Mouse (Mus musculus): ENCODE results near the gene Rgs6. TPM values are rescaled to one million over a fixed set of nuclear protein-coding genes. Genes with fewer than 3 reads are reported as not detected.

The Rgs6 gene
- polyA plus RNA-seq, 1 experiment from 2014 or later: 0.20 TPM

DNA sequence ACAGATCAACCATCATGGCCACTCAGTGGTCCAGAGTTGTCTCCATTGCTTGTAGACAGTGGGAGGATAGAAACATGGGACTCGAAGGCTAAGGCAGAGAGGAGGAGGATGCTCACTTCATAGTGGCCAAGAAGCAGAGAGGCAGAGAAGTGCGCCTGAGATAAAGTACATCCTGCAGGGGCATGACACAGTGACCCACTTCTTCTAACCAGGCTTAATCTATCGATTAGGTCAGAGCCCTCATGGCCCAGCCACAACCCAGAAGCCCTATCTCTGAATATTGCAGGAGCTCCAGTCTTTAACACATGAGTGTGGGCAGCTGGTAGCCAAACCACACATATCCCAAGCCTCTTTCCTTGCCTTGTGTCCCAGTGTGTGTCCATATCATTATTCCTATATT, 385.7 kb downstream of the Rgs6 start:
- ATAC-seq (ENCODE audit: low read depth): no peak
- H3K27ac ChIP-seq (ENCODE audit: low read length): no peak overlapping the region
- no peaks in the 10 kb centered on the region for H3K4me1 ChIP-seq (ENCODE audit: control insufficient read depth, low read depth, low read length)
- H3K4me3 ChIP-seq (ENCODE audit: low read depth, low read length): no peak overlapping the region
- H3K36me3 ChIP-seq (ENCODE audit: control insufficient read depth, insufficient read depth): no peaks in the 10 kb centered on the region
- H3K9ac ChIP-seq (ENCODE audit: low read depth, low read length): no peak overlapping the region
- no peaks in the 10 kb centered on the region for H3K27me3 ChIP-seq (ENCODE audit: control insufficient read depth, insufficient read depth, low read depth, low read length)
- no peaks in the 10 kb centered on the region for H3K9me3 ChIP-seq (replicated peaks; ENCODE audit: control insufficient read depth, low read length)
- no peak overlapping the region for H3K4me2 ChIP-seq (ENCODE audit: low read depth, low read length)
- whole genome bisulfite sequencing (ENCODE audit: insufficient replicate concordance): 72% methylated on average over 3 of the region's 3 CpGs

- Histone ChIP-seq H3K27ac (ENCODE audit: low read length) (no peak overlapping the region), H3K36me3 (ENCODE audit: control insufficient read depth, insufficient read depth) (no peaks in the 10 kb centered on the region), H3K9ac (ENCODE audit: low read depth, low read length) (no peak overlapping the region), H3K4me3 (ENCODE audit: low read depth, low read length) (no peak overlapping the region), H3K9me3 (replicated peaks; ENCODE audit: control insufficient read depth, low read length) (no peaks in the 10 kb centered on the region), H3K4me1 (ENCODE audit: control insufficient read depth, low read depth, low read length) (no peaks in the 10 kb centered on the region), H3K27me3 (ENCODE audit: control insufficient read depth, insufficient read depth, low read depth, low read length) (no peaks in the 10 kb centered on the region), H3K4me2 (ENCODE audit: low read depth, low read length) (no peak overlapping the region)
- no peak for ATAC-seq (ENCODE audit: low read depth)
- 51% methylated on average over 3 of the region's 3 CpGs for WGBS (ENCODE audit: insufficient replicate concordance)
Observed at GRCm38 (mm10) chr12:82978275-82978674, 390.2 kb downstream of the Rgs6 start.

GRCm38 (mm10) chr12:82982716-82983115, 394.6 kb downstream of the Rgs6 start:
- ATAC-seq (ENCODE audit: low read depth): no peak
- no peak overlapping the region for H3K4me2 ChIP-seq (ENCODE audit: low read depth, low read length)
- 64% methylated on average over 4 of the region's 4 CpGs for WGBS (ENCODE audit: insufficient replicate concordance)
- H3K9ac ChIP-seq (ENCODE audit: low read depth, low read length): no peak overlapping the region
- no peaks in the 10 kb centered on the region for H3K27me3 ChIP-seq (ENCODE audit: control insufficient read depth, insufficient read depth, low read depth, low read length)
- H3K9me3 ChIP-seq (replicated peaks; ENCODE audit: control insufficient read depth, low read length): no peaks in the 10 kb centered on the region
- H3K4me3 ChIP-seq (ENCODE audit: low read depth, low read length): no peak overlapping the region
- H3K4me1 ChIP-seq (ENCODE audit: control insufficient read depth, low read depth, low read length): no peaks in the 10 kb centered on the region
- no peak overlapping the region for H3K27ac ChIP-seq (ENCODE audit: low read length)
- no peaks in the 10 kb centered on the region for H3K36me3 ChIP-seq (ENCODE audit: control insufficient read depth, insufficient read depth)

DNA sequence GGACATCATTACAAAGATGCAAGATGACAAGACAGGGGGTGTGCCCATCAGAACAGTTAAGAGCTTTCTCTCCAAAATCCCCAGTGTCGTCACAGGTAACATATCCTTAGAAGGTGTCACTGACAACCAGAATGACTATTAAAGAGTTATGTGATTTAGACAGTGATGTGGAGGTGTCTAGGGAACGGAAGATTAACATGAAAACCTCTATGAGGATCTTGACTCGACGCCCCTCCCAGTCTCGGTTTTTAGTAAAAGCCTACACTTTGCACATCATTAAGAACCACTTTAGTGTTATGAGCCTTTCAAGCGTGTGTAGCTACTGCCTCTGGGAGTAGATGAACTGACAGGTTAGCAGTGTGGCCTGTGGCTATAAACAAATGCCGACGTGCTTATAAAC, 397.2 kb downstream of the Rgs6 start:
- no peaks in the 10 kb centered on the region for H3K9me3 ChIP-seq (replicated peaks; ENCODE audit: control insufficient read depth, low read length)
- H3K4me1 ChIP-seq (ENCODE audit: control insufficient read depth, low read depth, low read length): no peaks in the 10 kb centered on the region
- H3K27me3 ChIP-seq (ENCODE audit: control insufficient read depth, insufficient read depth, low read depth, low read length): no peaks in the 10 kb centered on the region
- no peak overlapping the region for H3K4me2 ChIP-seq (ENCODE audit: low read depth, low read length)
- H3K9ac ChIP-seq (ENCODE audit: low read depth, low read length): no peak overlapping the region
- 64% methylated on average over 8 of the region's 8 CpGs for WGBS (ENCODE audit: insufficient replicate concordance)
- ATAC-seq (ENCODE audit: low read depth): no peak
- no peak overlapping the region for H3K27ac ChIP-seq (ENCODE audit: low read length)
- no peak overlapping the region for H3K4me3 ChIP-seq (ENCODE audit: low read depth, low read length)
- H3K36me3 ChIP-seq (ENCODE audit: control insufficient read depth, insufficient read depth): no peaks in the 10 kb centered on the region

DNA sequence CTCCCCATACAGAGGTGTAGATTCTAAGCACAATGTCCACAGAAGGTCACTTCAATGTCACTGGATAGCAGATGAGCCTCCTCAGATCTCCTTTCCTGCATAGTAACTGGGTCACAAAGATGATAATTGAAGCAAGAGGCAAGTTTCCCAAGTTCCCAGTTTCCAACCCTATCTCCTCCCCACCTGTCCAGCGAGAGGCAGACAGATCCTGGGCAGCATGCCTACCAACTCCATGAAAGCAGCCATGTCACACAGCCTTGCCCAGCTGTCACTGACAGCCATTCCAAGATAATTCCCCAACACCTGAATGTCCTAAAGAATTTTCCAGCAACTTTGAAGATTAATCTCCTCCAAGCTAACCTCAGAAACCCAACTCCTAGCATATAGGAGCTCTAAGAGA, 399.6 kb downstream of the Rgs6 start:
- 56% methylated on average over 1 of the region's 1 CpGs for WGBS (ENCODE audit: insufficient replicate concordance)
- H3K4me2 ChIP-seq (ENCODE audit: low read depth, low read length): no peak overlapping the region
- no peaks in the 10 kb centered on the region for H3K36me3 ChIP-seq (ENCODE audit: control insufficient read depth, insufficient read depth)
- H3K4me1 ChIP-seq (ENCODE audit: control insufficient read depth, low read depth, low read length): no peaks in the 10 kb centered on the region
- H3K4me3 ChIP-seq (ENCODE audit: low read depth, low read length): no peak overlapping the region
- no peaks in the 10 kb centered on the region for H3K9me3 ChIP-seq (replicated peaks; ENCODE audit: control insufficient read depth, low read length)
- H3K27me3 ChIP-seq (ENCODE audit: control insufficient read depth, insufficient read depth, low read depth, low read length): no peaks in the 10 kb centered on the region
- no peak overlapping the region for H3K27ac ChIP-seq (ENCODE audit: low read length)
- H3K9ac ChIP-seq (ENCODE audit: low read depth, low read length): no peak overlapping the region
- no peak for ATAC-seq (ENCODE audit: low read depth)

DNA sequence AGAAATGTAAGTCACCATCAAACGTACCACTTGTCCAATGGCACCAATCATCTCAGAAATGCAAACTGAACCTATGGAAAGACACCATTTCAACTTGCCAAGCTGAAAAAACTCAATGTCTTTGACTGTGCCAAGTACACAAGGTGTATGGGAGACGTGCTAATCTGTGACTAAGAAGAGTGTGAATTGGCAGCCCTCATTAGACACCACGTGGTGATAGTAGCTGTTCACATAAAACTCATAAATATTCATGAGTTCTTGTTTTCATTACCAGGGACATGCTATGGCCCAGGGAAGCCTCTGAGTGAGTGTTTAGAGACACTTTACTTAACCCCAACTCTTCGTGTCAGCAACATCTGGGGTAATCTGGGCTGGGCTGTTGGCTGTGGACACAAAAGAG, 405.8 kb downstream of the Rgs6 start:
- H3K27ac ChIP-seq (ENCODE audit: low read length): no peak overlapping the region
- no peaks in the 10 kb centered on the region for H3K4me1 ChIP-seq (ENCODE audit: control insufficient read depth, low read depth, low read length)
- H3K4me3 ChIP-seq (ENCODE audit: low read depth, low read length): no peak overlapping the region
- no peak overlapping the region for H3K9ac ChIP-seq (ENCODE audit: low read depth, low read length)
- WGBS (ENCODE audit: insufficient replicate concordance): 29% methylated on average over 4 of the region's 4 CpGs
- ATAC-seq (ENCODE audit: low read depth): no peak
- no peaks in the 10 kb centered on the region for H3K36me3 ChIP-seq (ENCODE audit: control insufficient read depth, insufficient read depth)
- H3K4me2 ChIP-seq (ENCODE audit: low read depth, low read length): no peak overlapping the region
- H3K27me3 ChIP-seq (ENCODE audit: control insufficient read depth, insufficient read depth, low read depth, low read length): no peaks in the 10 kb centered on the region
- H3K9me3 ChIP-seq (replicated peaks; ENCODE audit: control insufficient read depth, low read length): no peaks in the 10 kb centered on the region

GRCm38 (mm10) chr12:82996775-82997174, 408.7 kb downstream of the Rgs6 start:
- WGBS (ENCODE audit: insufficient replicate concordance): 47% methylated on average over 4 of the region's 4 CpGs
- Histone ChIP-seq H3K9ac (ENCODE audit: low read depth, low read length) (no peak overlapping the region), H3K4me1 (ENCODE audit: control insufficient read depth, low read depth, low read length) (no peaks in the 10 kb centered on the region), H3K4me3 (ENCODE audit: low read depth, low read length) (no peak overlapping the region), H3K27ac (ENCODE audit: low read length) (no peak overlapping the region), H3K9me3 (replicated peaks; ENCODE audit: control insufficient read depth, low read length) (no peaks in the 10 kb centered on the region), H3K36me3 (ENCODE audit: control insufficient read depth, insufficient read depth) (no peaks in the 10 kb centered on the region), H3K27me3 (ENCODE audit: control insufficient read depth, insufficient read depth, low read depth, low read length) (no peaks in the 10 kb centered on the region), H3K4me2 (ENCODE audit: low read depth, low read length) (no peak overlapping the region)
- ATAC-seq (ENCODE audit: low read depth): no peak

GRCm38 (mm10) chr12:82998682-82999332, 410.7 kb downstream of the Rgs6 start:
- ATAC-seq (ENCODE audit: low read depth): no peak
- Histone ChIP-seq H3K4me1 (ENCODE audit: control insufficient read depth, low read depth, low read length) (no peaks in the 10 kb centered on the region), H3K9me3 (replicated peaks; ENCODE audit: control insufficient read depth, low read length) (no peaks in the 10 kb centered on the region), H3K27ac (ENCODE audit: low read length) (no peak overlapping the region), H3K27me3 (ENCODE audit: control insufficient read depth, insufficient read depth, low read depth, low read length) (no peaks in the 10 kb centered on the region), H3K4me2 (ENCODE audit: low read depth, low read length) (no peak overlapping the region), H3K9ac (ENCODE audit: low read depth, low read length) (no peak overlapping the region), H3K4me3 (ENCODE audit: low read depth, low read length) (no peak overlapping the region), H3K36me3 (ENCODE audit: control insufficient read depth, insufficient read depth) (no peaks in the 10 kb centered on the region)
- 67% methylated on average over 10 of the region's 10 CpGs for WGBS (ENCODE audit: insufficient replicate concordance)

GRCm38 (mm10) chr12:82999333-83000032, 411.4 kb downstream of the Rgs6 start:
- Histone ChIP-seq H3K9ac (ENCODE audit: low read depth, low read length) (no peak overlapping the region), H3K9me3 (replicated peaks; ENCODE audit: control insufficient read depth, low read length) (no peaks in the 10 kb centered on the region), H3K27ac (ENCODE audit: low read length) (no peak overlapping the region), H3K4me3 (ENCODE audit: low read depth, low read length) (no peak overlapping the region), H3K4me1 (ENCODE audit: control insufficient read depth, low read depth, low read length) (no peaks in the 10 kb centered on the region), H3K27me3 (ENCODE audit: control insufficient read depth, insufficient read depth, low read depth, low read length) (no peaks in the 10 kb centered on the region), H3K4me2 (ENCODE audit: low read depth, low read length) (no peak overlapping the region), H3K36me3 (ENCODE audit: control insufficient read depth, insufficient read depth) (no peaks in the 10 kb centered on the region)
- no peak for ATAC-seq (ENCODE audit: low read depth)
- 60% methylated on average over 7 of the region's 7 CpGs for WGBS (ENCODE audit: insufficient replicate concordance)
